25 mouse cellular contexts compared by ENCODE assay signal in genomic region chr3:130291926-130292325, GRCm38 (mm10).
DNase-seq lines count a peak whose midpoint lies in the region; ATAC-seq lines count a peak whose summit lies in the region.
"Had no signal": no experiment of that assay in that cellular context is flagged by ENCODE, and none has a peak within 500 bp of the region (broad histone marks: within the 10 kb centered on the region; RNA-seq: fewer than 3 reads in every experiment).

No protein-coding gene starts in this region.

- H3K4me1 ChIP-seq in heart, embryonic 11.5 days (ENCODE audit: control insufficient read depth, insufficient read depth, low read length): no peaks in the 10 kb centered on the region
- H3K4me1 ChIP-seq in limb, embryonic 10.5 days: peaks cover 33% of the 10 kb centered on the region
- no peaks in the 10 kb centered on the region for H3K4me1 ChIP-seq in hindbrain, embryonic 16.5 days (ENCODE audit: control insufficient read depth, insufficient read depth, low read depth, low read length)
- H3K4me1 ChIP-seq: heart, embryonic 10.5 days; intestine, embryonic 15.5 days had no signal

- no peaks in the 10 kb centered on the region for H3K9me3 ChIP-seq in heart, embryonic 11.5 days (replicated peaks; ENCODE audit: control insufficient read depth, low read length)
- no peaks in the 10 kb centered on the region for H3K9me3 ChIP-seq in limb, embryonic 10.5 days (replicated peaks)
- H3K9me3 ChIP-seq in hindbrain, embryonic 16.5 days (ENCODE audit: control insufficient read depth, low read length): no peaks in the 10 kb centered on the region
- H3K9me3 ChIP-seq: forebrain, embryonic 10.5 days; forebrain, embryonic 13.5 days; heart, embryonic 10.5 days; hindbrain, embryonic 12.5 days; hindbrain, embryonic 15.5 days; intestine, embryonic 15.5 days had no signal

- H3K27me3 ChIP-seq in heart, embryonic 11.5 days (ENCODE audit: control insufficient read depth, insufficient read depth, low read length): no peaks in the 10 kb centered on the region
- H3K27me3 ChIP-seq in limb, embryonic 10.5 days (ENCODE audit: low read depth, poor library complexity, severe bottlenecking): no peaks in the 10 kb centered on the region
- H3K27me3 ChIP-seq in hindbrain, embryonic 16.5 days (replicated peaks; ENCODE audit: control insufficient read depth, insufficient read depth, low read length): no peaks in the 10 kb centered on the region
- H3K27me3 ChIP-seq: CH12.LX; forebrain, embryonic 13.5 days; hindbrain, embryonic 12.5 days; hindbrain, embryonic 15.5 days; intestine, embryonic 15.5 days; Patski had no signal

- H3K27ac ChIP-seq in heart, embryonic 11.5 days (ENCODE audit: low read depth, low read length): no peak overlapping the region
- H3K27ac ChIP-seq in limb, embryonic 10.5 days: 0 out of 2 replicates have a peak overlapping the region, but pooled peaks have one; percentile 30
- no peak overlapping the region for H3K27ac ChIP-seq in hindbrain, embryonic 16.5 days (ENCODE audit: low read depth, low read length)
- H3K27ac ChIP-seq: forebrain, embryonic 10.5 days; forebrain, embryonic 13.5 days; gastrocnemius, adult 2 months; heart, adult 2 months; heart, embryonic 10.5 days; hindbrain, embryonic 12.5 days; hindbrain, embryonic 15.5 days; intestine, embryonic 15.5 days had no signal

- peak; percentile 46 for DNase-seq in heart, adult 11 months
- DNase-seq in adrenal gland, postnatal 14 days: peak; percentile 41
- DNase-seq in limb, embryonic 10.5 days (ENCODE audit: low spot score): no peak
- DNase-seq in kidney, postnatal 4 days: no peak
- DNase-seq: B cell, adult 2 months; cerebellum, adult 11-12 months; cerebellum, adult 8-10 months; cerebellum, postnatal 14 days; gastrocnemius, adult 2 months; gastrocnemius, postnatal 14 days; heart, adult 2 months; kidney, adult 18-20 months; kidney, adult 9 months had no signal

- H3K9ac ChIP-seq in heart, embryonic 11.5 days (ENCODE audit: low read depth, low read length): no peak overlapping the region
- H3K9ac ChIP-seq in hindbrain, embryonic 16.5 days (ENCODE audit: low read depth, low read length): no peak overlapping the region
- H3K9ac ChIP-seq: forebrain, embryonic 13.5 days; hindbrain, embryonic 12.5 days; hindbrain, embryonic 15.5 days; intestine, embryonic 15.5 days had no signal

- H3K36me3 ChIP-seq in heart, embryonic 11.5 days (ENCODE audit: control insufficient read depth, insufficient read depth, low read length): no peaks in the 10 kb centered on the region
- H3K36me3 ChIP-seq in limb, embryonic 10.5 days: no peaks in the 10 kb centered on the region
- no peaks in the 10 kb centered on the region for H3K36me3 ChIP-seq in hindbrain, embryonic 16.5 days (ENCODE audit: control insufficient read depth, insufficient read depth, low read length)
- H3K36me3 ChIP-seq: forebrain, embryonic 10.5 days; G1E; heart, embryonic 10.5 days; hindbrain, embryonic 12.5 days; hindbrain, embryonic 15.5 days; intestine, embryonic 15.5 days had no signal

- H3K4me2 ChIP-seq in heart, embryonic 11.5 days: no peak overlapping the region
- H3K4me2 ChIP-seq in hindbrain, embryonic 16.5 days (ENCODE audit: low read length): no peak overlapping the region
- H3K4me2 ChIP-seq: forebrain, embryonic 13.5 days; hindbrain, embryonic 12.5 days; hindbrain, embryonic 15.5 days; intestine, embryonic 15.5 days had no signal

- H3K4me3 ChIP-seq in heart, embryonic 11.5 days (ENCODE audit: low read depth, low read length): no peak overlapping the region
- H3K4me3 ChIP-seq in limb, embryonic 10.5 days: no peak overlapping the region
- H3K4me3 ChIP-seq in hindbrain, embryonic 16.5 days (ENCODE audit: low read length): no peak overlapping the region
- H3K4me3 ChIP-seq: forebrain, embryonic 10.5 days; forebrain, embryonic 13.5 days; gastrocnemius, adult 2 months; heart, adult 2 months; heart, embryonic 10.5 days; hindbrain, embryonic 12.5 days; hindbrain, embryonic 15.5 days; intestine, embryonic 15.5 days had no signal

- 80% methylated on average over 5 of the region's 5 CpGs for WGBS in heart, embryonic 11.5 days (ENCODE audit: insufficient replicate concordance)
- 90% methylated on average over 5 of the region's 5 CpGs for WGBS in limb, embryonic 10.5 days
- 83% methylated on average over 5 of the region's 5 CpGs for WGBS in hindbrain, embryonic 16.5 days

- ATAC-seq in heart, embryonic 11.5 days (replicated peaks; ENCODE audit: insufficient number of reproducible peaks, low FRiP score, low TSS enrichment): no peak
- no peak for ATAC-seq in hindbrain, embryonic 16.5 days
- ATAC-seq: forebrain, embryonic 13.5 days; forebrain, embryonic 16.5 days; intestine, embryonic 15.5 days; Patski had no signal

Comparison
In these comparisons a context has a peak if more than half of its experiments do, and no peak if none do; other contexts are left out.
1. DNase-seq: peak in heart, adult 11 months (single experiment) and adrenal gland, postnatal 14 days (single experiment); none in limb, embryonic 10.5 days (single experiment) and kidney, postnatal 4 days (0 of 2).